Comparison of ENCODE assay signal across 8 mouse cellular contexts in genomic region chr7:55968258-55968901, GRCm38 (mm10). TPM values are rescaled to one million over a fixed set of nuclear protein-coding genes. Genes with fewer than 3 reads are reported as not detected.
DNase-seq lines count a peak whose midpoint lies in the region; ATAC-seq and TF ChIP-seq lines count a peak whose summit lies in the region.

No protein-coding gene starts in this region.

- H3K9me3 ChIP-seq in G1E (replicated peaks) = no peaks in the 10 kb centered on the region
- H3K9me3 ChIP-seq in intestine, embryonic 15.5 days = no peaks in the 10 kb centered on the region
- H3K9me3 ChIP-seq in forebrain, embryonic 14.5 days (replicated peaks; ENCODE audit: control insufficient read depth, low read length) = no peaks in the 10 kb centered on the region

- whole genome bisulfite sequencing in intestine, embryonic 15.5 days = 30% methylated on average over 16 of the region's 16 CpGs
- WGBS in forebrain, embryonic 14.5 days = 58% methylated on average over 16 of the region's 16 CpGs

- H3K9ac ChIP-seq in intestine, embryonic 15.5 days = peak overlapping the region; percentile 23; the same call in 1 of the 2 replicates
- no peak overlapping the region for H3K9ac ChIP-seq in forebrain, embryonic 14.5 days (ENCODE audit: low read length)

- peak; percentile 81 for ATAC-seq in G1E (ENCODE audit: extremely low read depth, insufficient number of reproducible peaks, low FRiP score, poor library complexity, severe bottlenecking)
- peak; percentile 99 for ATAC-seq in erythroid progenitor cell, adult 5-6 weeks (replicated peaks; ENCODE audit: low FRiP score, poor library complexity, severe bottlenecking)
- peak; percentile 79 for ATAC-seq in intestine, embryonic 15.5 days
- no peak for ATAC-seq in forebrain, embryonic 14.5 days

- peak; percentile 14 for DNase-seq in gastrocnemius, adult 18-20 months (ENCODE audit: low spot score)
- DNase-seq in gastrocnemius, postnatal 10 days = no peak
- DNase-seq in G1E (ENCODE audit: low spot score) = peak; percentile 69
- peak; percentile 43 to 49 for DNase-seq in lung, postnatal 4 days
- peak; percentile 75 to 77 for DNase-seq in spleen, postnatal 4 days (ENCODE audit: low spot score in 2 of 2)
- no peak for DNase-seq in forebrain, embryonic 14.5 days (ENCODE audit: low spot score)

- H3K27ac ChIP-seq in intestine, embryonic 15.5 days = no peak overlapping the region
- no peak overlapping the region for H3K27ac ChIP-seq in forebrain, embryonic 14.5 days (ENCODE audit: low read depth, low read length)

- peak overlapping the region; percentile 54 for H3K4me2 ChIP-seq in intestine, embryonic 15.5 days (replicated peaks)
- no peak overlapping the region for H3K4me2 ChIP-seq in forebrain, embryonic 14.5 days (ENCODE audit: low read length)

- no peak for TF ChIP-seq CTCF in G1E (IDR thresholded peaks at IDR 0.05; ENCODE audit: low read depth, low read length)

- H3K36me3 ChIP-seq in G1E (replicated peaks) = peaks cover 13% of the 10 kb centered on the region
- H3K36me3 ChIP-seq in intestine, embryonic 15.5 days = no peaks in the 10 kb centered on the region
- no peaks in the 10 kb centered on the region for H3K36me3 ChIP-seq in forebrain, embryonic 14.5 days (ENCODE audit: control insufficient read depth, insufficient read depth, low read length)

- H3K27me3 ChIP-seq in G1E (ENCODE audit: insufficient read depth, low read length) = no peaks in the 10 kb centered on the region
- no peaks in the 10 kb centered on the region for H3K27me3 ChIP-seq in intestine, embryonic 15.5 days (replicated peaks)
- H3K27me3 ChIP-seq in forebrain, embryonic 14.5 days (replicated peaks; ENCODE audit: control insufficient read depth, insufficient read depth, low read length) = no peaks in the 10 kb centered on the region

- peak overlapping the region; percentile 67 for H3K4me3 ChIP-seq in G1E (ENCODE audit: low read depth, low read length)
- peak overlapping the region; percentile 32 for H3K4me3 ChIP-seq in intestine, embryonic 15.5 days (replicated peaks)
- H3K4me3 ChIP-seq in forebrain, embryonic 14.5 days (ENCODE audit: low read depth, low read length) = no peak overlapping the region

- peaks cover 40% of the 10 kb centered on the region for H3K4me1 ChIP-seq in G1E (ENCODE audit: insufficient read depth, low read depth, low read length)
- no peaks in the 10 kb centered on the region for H3K4me1 ChIP-seq in intestine, embryonic 15.5 days (replicated peaks)
- H3K4me1 ChIP-seq in forebrain, embryonic 14.5 days (ENCODE audit: control insufficient read depth, insufficient read depth, low read length) = no peaks in the 10 kb centered on the region

RNA-seq across cellular contexts. Expression of gene Nipa2, which starts 6.1 kb away (rescaled TPM):
- 10 to 100 TPM; 29.9 to 33.5 TPM for total RNA-seq in gastrocnemius, adult 18-20 months (2021)
- total RNA-seq in gastrocnemius, postnatal 10 days (2021) = 10 to 100 TPM; 34.6 to 35.8 TPM
- 57.3 and 59.1 TPM in 2 replicates for total RNA-seq in G1E (2014; fragmentation: Nextera tagmentation)
- total RNA-seq in G1E (2017) = 45.7 and 46.8 TPM in 2 replicates
- polyA plus RNA-seq in G1E (2012) = 8.4 and 8.9 TPM in 2 replicates
- 35.0 and 67.9 TPM in 2 replicates for total RNA-seq in erythroid progenitor cell, adult 5-6 weeks (2015; ENCODE audit: low replicate concordance)
- 38.0 and 47.7 TPM in 2 replicates for total RNA-seq in erythroid progenitor cell, adult 5-6 weeks (2017; ENCODE audit: low replicate concordance)
- polyA plus RNA-seq in intestine, embryonic 15.5 days (2015; fragmentation: Nextera tagmentation; extraction: Ambion mirVana) = 56.6 and 63.9 TPM in 2 replicates
- 48.0 and 50.8 TPM in 2 replicates for polyA plus RNA-seq in forebrain, embryonic 14.5 days (2014; fragmentation: Nextera tagmentation; extraction: Ambion mirVana)

RNA-seq across cellular contexts. Expression of gene Nipa1, which starts 51.4 kb away (rescaled TPM):
- 1 to 10 TPM; 3.4 to 3.9 TPM for total RNA-seq in gastrocnemius, adult 18-20 months (2021)
- total RNA-seq in gastrocnemius, postnatal 10 days (2021) = 1 to 10 TPM; 3.4 to 3.8 TPM
- total RNA-seq in G1E (2014; fragmentation: Nextera tagmentation) (6.4 and 10.2 TPM in 2 replicates), G1E (2017) (7.5 and 8.0 TPM in 2 replicates)
- 2.0 and 2.2 TPM in 2 replicates for polyA plus RNA-seq in G1E (2012)
- total RNA-seq in erythroid progenitor cell, adult 5-6 weeks (2015; ENCODE audit: low replicate concordance) = 35.0 and 46.1 TPM in 2 replicates
- 39.1 and 52.6 TPM in 2 replicates for total RNA-seq in erythroid progenitor cell, adult 5-6 weeks (2017; ENCODE audit: low replicate concordance)
- polyA plus RNA-seq in intestine, embryonic 15.5 days (2015; fragmentation: Nextera tagmentation; extraction: Ambion mirVana) = 6.2 and 6.4 TPM in 2 replicates
- polyA plus RNA-seq in forebrain, embryonic 14.5 days (2014; fragmentation: Nextera tagmentation; extraction: Ambion mirVana) = 14.4 and 17.5 TPM in 2 replicates

Comparison
In these comparisons a context has a peak if more than half of its experiments do, and no peak if none do; other contexts are left out.
1. DNase-seq: peak in gastrocnemius, adult 18-20 months (single experiment), G1E (single experiment), lung, postnatal 4 days (2 of 2) and spleen, postnatal 4 days (2 of 2); none in gastrocnemius, postnatal 10 days (single experiment) and forebrain, embryonic 14.5 days (single experiment).